Mouse (Mus musculus): ENCODE data around the gene Incenp. TPM values are rescaled to one million over a fixed set of nuclear protein-coding genes. Genes with fewer than 3 reads are reported as not detected.
A peak's percentile ranks its signal among the peaks of the same experiment; 100 is the strongest.
"Not testable (repeated sequence)": the region's sequence is repeated elsewhere in the genome, so short reads cannot be mapped to it uniquely, and the experiment has no call there.

The Incenp gene
- polyA plus RNA-seq, 1 experiment from 2014 or later: 24.3 TPM

DNA sequence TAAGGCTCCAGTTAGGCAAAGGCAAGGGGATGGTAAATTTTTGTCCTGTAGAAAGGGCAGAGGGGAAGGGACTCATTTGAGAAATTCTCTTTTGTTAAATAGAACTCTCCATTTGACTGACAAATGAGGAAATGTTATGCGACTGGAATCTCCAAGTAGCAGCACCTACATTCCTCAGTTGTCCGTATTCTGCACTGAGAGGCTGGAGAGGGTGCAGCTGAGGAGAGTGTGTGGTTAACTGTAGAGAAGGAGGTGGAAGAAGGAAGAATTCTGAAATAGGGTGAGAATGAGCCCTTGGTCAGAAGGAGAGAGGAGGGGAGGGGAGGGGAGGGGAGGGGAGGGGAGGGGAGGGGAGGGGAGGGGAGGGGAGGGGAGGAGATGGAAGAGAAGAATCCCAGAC is 34.6 kb upstream of the Incenp start:
- H3K9ac ChIP-seq (ENCODE audit: low read depth, low read length): no peak overlapping the region
- H3K4me1 ChIP-seq (replicated peaks; ENCODE audit: control insufficient read depth, insufficient read depth, low read length): no peaks in the 10 kb centered on the region; the same call in 1 of the 2 replicates
- no peak for ATAC-seq
- H3K4me3 ChIP-seq (ENCODE audit: low read depth, low read length): no peak overlapping the region
- no peaks in the 10 kb centered on the region for H3K36me3 ChIP-seq (ENCODE audit: control insufficient read depth, insufficient read depth)
- H3K4me2 ChIP-seq (replicated peaks; ENCODE audit: low read depth): no peak overlapping the region
- no peak overlapping the region for H3K27ac ChIP-seq (ENCODE audit: low read depth, low read length)
- TF ChIP-seq CTCF (IDR thresholded peaks at IDR 0.05; ENCODE audit: low read depth): no peak
- 79% methylated on average over 2 of the region's 2 CpGs for WGBS
- no peaks in the 10 kb centered on the region for H3K27me3 ChIP-seq (replicated peaks; ENCODE audit: control insufficient read depth, insufficient read depth, low read length)
- H3K9me3 ChIP-seq (ENCODE audit: control insufficient read depth): no peaks in the 10 kb centered on the region

- H3K36me3 ChIP-seq (ENCODE audit: control insufficient read depth, insufficient read depth); H3K4me3 ChIP-seq (ENCODE audit: low read depth, low read length); H3K4me2 ChIP-seq (replicated peaks; ENCODE audit: low read depth); H3K9me3 ChIP-seq (ENCODE audit: control insufficient read depth); H3K9ac ChIP-seq (ENCODE audit: low read depth, low read length); H3K27me3 ChIP-seq (replicated peaks; ENCODE audit: control insufficient read depth, insufficient read depth, low read length); H3K4me1 ChIP-seq (replicated peaks; ENCODE audit: control insufficient read depth, insufficient read depth, low read length): not testable (repeated sequence)
- peak overlapping the region; percentile 21; the same call in 1 of the 2 replicates for H3K27ac ChIP-seq (ENCODE audit: low read depth, low read length)
- 26% methylated on average over 2 of the region's 2 CpGs for WGBS
- peak; percentile 91 for ATAC-seq
Observed at GRCm38 (mm10) chr19:9931167-9931607, 31.8 kb upstream of the Incenp start.

DNA sequence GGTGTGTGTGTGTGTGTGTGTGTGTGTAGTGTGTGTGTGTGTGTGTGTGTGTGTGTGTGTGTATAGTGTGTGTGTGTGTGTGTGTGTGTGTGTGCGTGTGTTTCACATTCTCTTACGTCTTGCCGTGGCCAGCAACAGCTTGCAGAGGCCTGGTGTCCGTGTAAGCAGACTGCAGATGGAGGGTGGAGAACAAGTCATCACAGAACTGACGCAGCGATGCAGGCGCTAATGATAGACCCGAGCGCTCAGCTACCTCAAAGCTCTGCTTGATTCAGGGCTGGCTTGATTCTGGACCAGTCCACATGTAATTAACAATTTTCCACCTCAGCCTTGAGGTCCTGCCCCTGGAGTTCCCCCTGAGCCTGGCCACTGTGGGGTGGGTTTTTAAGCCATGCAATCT is 28.7 kb upstream of the Incenp start:
- no peaks in the 10 kb centered on the region for H3K36me3 ChIP-seq (ENCODE audit: control insufficient read depth, insufficient read depth)
- TF ChIP-seq CTCF (IDR thresholded peaks at IDR 0.05; ENCODE audit: low read depth): no peak
- H3K4me1 ChIP-seq (replicated peaks; ENCODE audit: control insufficient read depth, insufficient read depth, low read length): no peaks in the 10 kb centered on the region; the same call in 1 of the 2 replicates
- H3K9me3 ChIP-seq (ENCODE audit: control insufficient read depth): no peaks in the 10 kb centered on the region
- no peak overlapping the region for H3K27ac ChIP-seq (ENCODE audit: low read depth, low read length)
- WGBS: 89% methylated on average over 9 of the region's 9 CpGs
- no peaks in the 10 kb centered on the region for H3K27me3 ChIP-seq (replicated peaks; ENCODE audit: control insufficient read depth, insufficient read depth, low read length)
- no peak for ATAC-seq
- no peak overlapping the region for H3K9ac ChIP-seq (ENCODE audit: low read depth, low read length)
- H3K4me2 ChIP-seq (replicated peaks; ENCODE audit: low read depth): no peak overlapping the region
- H3K4me3 ChIP-seq (ENCODE audit: low read depth, low read length): no peak overlapping the region

DNA sequence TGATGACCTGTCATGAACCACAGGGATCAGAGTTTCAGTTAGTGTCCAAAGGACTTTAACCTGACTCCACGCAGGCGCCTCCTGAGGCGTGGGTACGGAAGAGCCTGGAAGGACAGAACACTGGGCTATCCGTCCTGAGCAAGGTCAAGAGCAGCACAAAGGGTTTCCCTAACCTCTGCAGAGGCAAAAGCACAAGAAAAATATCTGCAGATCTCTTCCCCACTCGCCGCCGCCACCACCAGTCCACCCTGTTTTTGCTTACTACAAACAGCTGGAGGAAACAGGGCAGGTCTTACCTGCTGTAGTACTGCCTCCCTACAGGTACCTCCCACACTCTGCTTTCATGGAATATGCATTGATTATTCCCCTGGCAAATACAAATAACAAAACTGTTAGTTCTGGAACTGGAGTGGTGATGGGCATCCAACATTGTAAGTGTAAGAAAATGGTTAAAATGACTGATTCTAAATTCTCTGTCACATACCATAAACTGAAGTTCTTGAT is 25.5 kb upstream of the Incenp start:
- WGBS: 43% methylated on average over 8 of the region's 8 CpGs
- Histone ChIP-seq H3K4me1 (replicated peaks; ENCODE audit: control insufficient read depth, insufficient read depth, low read length) (no peaks in the 10 kb centered on the region), H3K36me3 (ENCODE audit: control insufficient read depth, insufficient read depth) (no peaks in the 10 kb centered on the region), H3K27ac (ENCODE audit: low read depth, low read length) (peak overlapping the region; percentile 30; the same call in 1 of the 2 replicates), H3K9ac (ENCODE audit: low read depth, low read length) (no peak overlapping the region), H3K27me3 (replicated peaks; ENCODE audit: control insufficient read depth, insufficient read depth, low read length) (no peaks in the 10 kb centered on the region), H3K9me3 (ENCODE audit: control insufficient read depth) (no peaks in the 10 kb centered on the region), H3K4me3 (ENCODE audit: low read depth, low read length) (no peak overlapping the region), H3K4me2 (replicated peaks; ENCODE audit: low read depth) (peak overlapping the region; percentile 27)
- no peak for TF ChIP-seq CTCF (IDR thresholded peaks at IDR 0.05; ENCODE audit: low read depth)
- ATAC-seq: peak; percentile 67

DNA sequence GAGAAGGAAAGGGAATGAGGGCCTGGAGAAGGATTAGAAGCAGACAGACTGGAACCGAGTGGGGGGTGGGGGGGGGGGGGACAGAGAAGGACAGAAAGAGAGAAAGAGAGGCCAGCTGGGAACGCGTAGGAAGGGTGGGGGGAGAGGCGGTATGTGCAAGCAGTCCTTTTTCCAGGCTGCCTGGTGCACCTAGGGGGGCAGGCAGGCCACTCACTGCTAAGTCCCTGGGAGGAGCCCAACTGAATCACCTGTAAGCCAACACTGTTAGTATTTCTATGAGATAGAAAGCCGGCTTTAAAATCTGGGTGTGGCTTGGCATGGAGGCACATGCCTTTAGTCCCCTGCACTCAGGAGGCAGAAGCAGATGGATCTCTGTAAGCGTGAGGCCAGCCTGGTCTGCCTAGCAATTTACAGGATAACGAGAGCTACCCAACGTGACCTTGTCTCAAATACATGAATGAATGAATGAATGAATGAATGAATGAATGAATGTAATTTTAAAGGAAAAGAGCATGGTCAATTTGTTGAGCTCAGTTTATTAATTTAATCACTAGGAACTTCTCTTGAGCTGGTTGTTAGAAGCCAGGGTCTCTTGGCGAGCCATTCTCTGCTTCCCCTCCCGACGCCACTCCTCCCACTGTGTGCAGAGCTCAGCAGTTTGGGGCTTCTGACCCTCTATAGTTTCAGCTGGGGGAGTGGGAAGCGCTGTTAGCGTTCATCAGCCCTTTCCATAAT is 24.9 kb upstream of the Incenp start:
- Histone ChIP-seq H3K27ac (ENCODE audit: low read depth, low read length) (0 out of 2 replicates have a peak overlapping the region, but pooled peaks have one; percentile 9), H3K9me3 (ENCODE audit: control insufficient read depth) (no peaks in the 10 kb centered on the region), H3K4me1 (replicated peaks; ENCODE audit: control insufficient read depth, insufficient read depth, low read length) (no peaks in the 10 kb centered on the region), H3K4me2 (replicated peaks; ENCODE audit: low read depth) (peak overlapping the region; percentile 27), H3K9ac (ENCODE audit: low read depth, low read length) (no peak overlapping the region), H3K36me3 (ENCODE audit: control insufficient read depth, insufficient read depth) (no peaks in the 10 kb centered on the region), H3K4me3 (ENCODE audit: low read depth, low read length) (no peak overlapping the region), H3K27me3 (replicated peaks; ENCODE audit: control insufficient read depth, insufficient read depth, low read length) (no peaks in the 10 kb centered on the region)
- peak; percentile 37; the same call in 1 of the 2 replicates for ATAC-seq
- 35% methylated on average over 13 of the region's 13 CpGs for WGBS
- no peak for TF ChIP-seq CTCF (IDR thresholded peaks at IDR 0.05; ENCODE audit: low read depth)

DNA sequence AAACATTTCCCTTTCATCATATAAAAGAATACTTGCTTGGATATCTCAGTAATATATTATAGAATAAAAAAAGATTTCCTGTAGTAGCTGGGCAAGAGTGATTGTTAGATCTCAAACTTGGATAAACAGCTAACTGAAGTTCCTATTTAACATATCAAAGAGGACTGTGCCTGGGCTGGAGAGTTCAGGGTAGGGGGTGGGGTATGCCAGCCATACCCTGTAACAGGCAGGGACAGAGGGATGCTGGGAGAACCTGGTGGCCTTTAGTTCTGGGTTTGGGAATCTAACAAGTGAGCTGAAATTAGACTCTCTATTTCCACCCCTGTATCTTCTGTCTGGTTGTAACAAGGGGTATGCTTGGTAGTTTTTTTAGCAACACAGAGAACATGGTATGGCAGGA is 23.7 kb upstream of the Incenp start:
- H3K4me1 ChIP-seq (replicated peaks; ENCODE audit: control insufficient read depth, insufficient read depth, low read length): no peaks in the 10 kb centered on the region
- H3K9ac ChIP-seq (ENCODE audit: low read depth, low read length): no peak overlapping the region
- H3K27me3 ChIP-seq (replicated peaks; ENCODE audit: control insufficient read depth, insufficient read depth, low read length): no peaks in the 10 kb centered on the region
- H3K36me3 ChIP-seq (ENCODE audit: control insufficient read depth, insufficient read depth): no peaks in the 10 kb centered on the region
- H3K27ac ChIP-seq (ENCODE audit: low read depth, low read length): no peak overlapping the region
- ATAC-seq: no peak
- no peak overlapping the region for H3K4me2 ChIP-seq (replicated peaks; ENCODE audit: low read depth)
- H3K9me3 ChIP-seq (ENCODE audit: control insufficient read depth): no peaks in the 10 kb centered on the region
- no peak for TF ChIP-seq CTCF (IDR thresholded peaks at IDR 0.05; ENCODE audit: low read depth)
- H3K4me3 ChIP-seq (ENCODE audit: low read depth, low read length): no peak overlapping the region

Data from intestine, postnatal 0 days (tissue).